Mouse (Mus musculus) liver, embryonic 14.5 days (tissue): Measurements from ENCODE around the gene Acp4.

Experiments used
- CTCF ChIP-seq: IDR thresholded peaks from 2 replicates; pipeline ENCODE4 v1.5.1; 2016; ENCODE audit warnings: antibody characterized with exemption, low read depth, control low read depth
- EP300 ChIP-seq: IDR thresholded peaks from 2 replicates; pipeline ENCODE4 v1.6.1; 2016; ENCODE audit warnings: antibody characterized with exemption, low read depth

- TF ChIP-seq CTCF = no peak
- no peak for TF ChIP-seq EP300
These were observed 19.5 kb upstream of the Acp4 start for GRCm38 (mm10) chr7:44276461-44277249.
